Mouse (Mus musculus) R1 (cell line): ENCODE measurements around the gene Olfr1457.

Experiments
- DNase-seq: peaks from one replicate; pipeline ENCODE4 v3.0.0-alpha.2; 2018; ENCODE audit warnings: low read depth, low spot score

Gene Olfr1457

DNA sequence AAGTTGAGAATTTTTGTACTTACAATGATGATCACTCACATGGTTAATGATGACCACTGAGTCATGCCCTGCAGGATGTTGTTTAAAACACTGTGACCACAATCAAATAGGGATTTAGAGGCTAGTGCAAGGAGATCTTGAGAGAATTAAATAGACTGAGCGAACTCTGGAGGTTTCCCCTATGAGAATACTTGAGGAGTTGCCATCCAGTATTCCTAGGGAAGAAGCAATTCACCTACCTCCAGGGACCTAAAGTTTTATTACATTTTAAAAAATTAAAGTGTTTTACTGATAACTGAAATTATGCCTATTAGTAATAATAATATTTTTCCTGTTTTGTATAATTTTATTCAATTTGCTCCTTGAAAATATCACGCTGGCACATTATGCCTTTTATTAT is at the start of gene Olfr1457:
Olfr1457 (minus strand) TSS at position 101 of the 400 bp plus-strand sequence.
- DNase-seq, result no peak

DNA sequence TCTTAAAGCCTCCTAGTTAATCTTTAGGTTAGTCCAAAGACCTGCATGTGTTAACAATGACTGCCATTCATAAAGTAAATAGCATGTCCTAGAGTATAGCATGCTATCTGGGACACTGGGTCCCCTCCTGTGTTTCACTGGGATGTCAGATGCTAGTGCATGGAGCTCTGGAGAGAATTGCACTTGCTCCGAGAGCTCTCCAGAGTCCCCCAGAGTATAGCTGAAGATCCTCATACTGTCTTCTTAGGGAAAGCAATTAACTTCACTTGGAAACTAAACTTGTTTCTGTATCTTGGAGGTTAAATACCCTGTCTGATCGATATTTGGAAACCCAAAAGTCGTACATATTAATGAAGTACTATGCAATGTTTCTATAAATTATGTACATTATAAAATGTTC is 9.0 kb upstream of the Olfr1457 start, which contains the start of gene Olfr1458:
Olfr1458 (minus strand) TSS at position 101 of the 400 bp plus-strand sequence.
- DNase-seq, result no peak

DNA sequence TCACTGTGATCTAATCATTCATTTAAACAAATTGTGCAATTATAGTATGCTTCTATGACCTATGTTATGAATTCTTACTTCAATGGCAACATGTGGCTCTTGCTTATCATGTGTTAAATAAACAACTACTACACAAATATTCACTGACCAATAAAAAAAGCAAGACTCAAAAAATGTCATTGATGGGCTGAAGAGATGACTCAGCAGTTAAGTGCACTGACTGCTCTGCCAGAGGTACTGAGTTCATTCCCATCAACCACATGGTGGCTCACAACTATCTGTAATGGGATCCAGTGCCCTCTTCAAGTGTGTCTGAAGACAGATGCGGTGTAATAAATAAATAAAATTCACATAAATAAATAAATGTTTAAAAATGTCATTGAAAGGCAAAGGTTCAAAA is 3.8 kb downstream of the Olfr1457 start:
- no peak for DNase-seq

DNA sequence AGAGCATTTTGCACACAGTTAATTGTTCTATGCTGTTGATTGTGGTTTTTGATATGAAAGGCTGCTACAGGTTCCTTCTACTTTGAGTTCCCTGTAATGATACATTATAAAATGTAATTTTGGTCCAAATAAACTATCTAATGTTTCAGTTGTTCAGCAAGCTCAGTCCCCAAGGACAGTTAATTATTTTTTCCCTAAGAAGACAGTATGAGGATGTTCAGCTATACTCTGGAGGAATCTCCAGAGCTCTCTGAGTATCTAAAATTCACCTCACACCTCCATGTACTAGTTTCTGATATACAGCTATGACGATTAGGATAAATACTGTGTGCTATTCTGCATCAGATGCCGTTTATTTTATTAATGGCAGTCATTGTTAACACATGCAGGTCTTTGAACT is 37.4 kb downstream of the Olfr1457 start, which contains the start of gene Olfr1454:
Olfr1454 (plus strand) TSS at position 301 of the 400 bp plus-strand sequence.
- DNase-seq, result no peak
